24 mouse cellular contexts compared by ENCODE assay signal in the genomic region with DNA sequence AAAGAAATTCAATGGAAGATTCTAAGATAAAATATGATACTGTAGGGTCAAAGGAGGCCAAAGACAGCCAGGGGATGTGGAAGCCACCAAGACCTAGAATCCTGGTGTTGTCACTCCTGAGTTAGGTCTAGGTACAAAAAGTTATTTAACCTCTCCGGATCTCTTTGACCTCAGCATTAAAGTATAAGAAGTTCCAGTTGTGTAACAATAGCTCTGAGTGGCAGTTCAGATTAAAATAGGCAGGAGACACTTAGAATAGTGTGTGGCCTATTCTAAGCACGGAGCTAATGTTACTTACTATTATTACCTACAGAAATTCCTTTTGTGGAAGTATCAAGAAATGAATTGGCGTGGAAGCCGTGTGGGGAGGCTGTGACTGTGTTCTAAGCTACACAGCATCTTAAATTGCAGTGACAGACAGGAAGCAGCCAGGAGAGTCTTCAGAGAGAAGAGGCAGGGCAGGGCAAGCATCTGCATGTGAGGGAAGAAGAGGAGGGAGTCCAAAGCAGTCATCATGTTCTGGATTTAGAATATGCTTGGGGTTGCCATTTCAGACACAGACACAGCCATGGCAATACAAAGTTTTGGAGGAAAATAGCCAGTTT. TPM values are rescaled to one million over a fixed set of nuclear protein-coding genes. Genes with fewer than 3 reads are reported as not detected.
DNase-seq lines count a peak whose midpoint lies in the region; ATAC-seq and TF ChIP-seq lines count a peak whose summit lies in the region.
"Had no signal": no experiment of that assay in that cellular context is flagged by ENCODE, and none has a peak within 500 bp of the region (broad histone marks: within the 10 kb centered on the region; RNA-seq: fewer than 3 reads in every experiment).

No protein-coding gene starts in this region.

- peaks cover 1% of the 10 kb centered on the region for H3K4me1 ChIP-seq in heart, adult 2 months (ENCODE audit: control insufficient read depth, insufficient read depth, low read length)
- H3K4me1 ChIP-seq in heart, embryonic 15.5 days (replicated peaks), result peaks cover 39% of the 10 kb centered on the region
- peaks cover 8% of the 10 kb centered on the region; the same call in 1 of the 2 replicates for H3K4me1 ChIP-seq in midbrain, embryonic 11.5 days (ENCODE audit: control insufficient read depth, insufficient read depth, low read length)
- H3K4me1 ChIP-seq in midbrain, postnatal 0 days (ENCODE audit: insufficient read depth, low read length), result no peaks in the 10 kb centered on the region

- H3K9me3 ChIP-seq in heart, embryonic 15.5 days (replicated peaks), result no peaks in the 10 kb centered on the region
- H3K9me3 ChIP-seq in midbrain, embryonic 11.5 days (ENCODE audit: control insufficient read depth, low read length), result no peaks in the 10 kb centered on the region
- no peaks in the 10 kb centered on the region for H3K9me3 ChIP-seq in midbrain, postnatal 0 days (ENCODE audit: low read length)
- H3K9me3 ChIP-seq: embryonic facial prominence, embryonic 15.5 days; forebrain, embryonic 10.5 days; hindbrain, embryonic 13.5 days; intestine, embryonic 15.5 days had no signal

- no peak for TF ChIP-seq CTCF in heart, adult 2 months (IDR thresholded peaks at IDR 0.05)
- no peak for TF ChIP-seq CTCF in midbrain, postnatal 0 days (IDR thresholded peaks at IDR 0.05)

- H3K4me2 ChIP-seq in heart, embryonic 15.5 days, result no peak overlapping the region
- H3K4me2 ChIP-seq in midbrain, embryonic 11.5 days, result no peak overlapping the region
- no peak overlapping the region for H3K4me2 ChIP-seq in midbrain, postnatal 0 days (ENCODE audit: low read depth, low read length, poor library complexity, severe bottlenecking)
- H3K4me2 ChIP-seq: embryonic facial prominence, embryonic 15.5 days; hindbrain, embryonic 13.5 days; intestine, embryonic 15.5 days had no signal

- no peak for DNase-seq in heart, adult 2 months
- no peak for DNase-seq in heart, postnatal 25 days (ENCODE audit: low spot score)
- no peak for DNase-seq in heart, adult 18-20 months
- peak; percentile 72 for DNase-seq in midbrain, embryonic 11.5 days (ENCODE audit: low spot score, missing footprints)
- no peak for DNase-seq in midbrain, postnatal 0 days (ENCODE audit: low spot score)
- DNase-seq in cerebellum, postnatal 36 days, result no peak
- DNase-seq: adrenal gland, adult 2 months; adrenal gland, postnatal 25 days; cerebellum, adult 2 months; embryo, embryonic 11 days; gastrocnemius, postnatal 10 days; kidney, adult 18-20 months had no signal

- WGBS in heart, adult 2 months, result 44% methylated on average over 4 of the region's 4 CpGs
- 32% methylated on average over 4 of the region's 4 CpGs for WGBS in heart, embryonic 15.5 days
- 80% methylated on average over 4 of the region's 4 CpGs for WGBS in midbrain, embryonic 11.5 days
- WGBS in midbrain, postnatal 0 days, result 82% methylated on average over 4 of the region's 4 CpGs

- H3K4me3 ChIP-seq in heart, adult 2 months, result no peak overlapping the region
- no peak overlapping the region for H3K4me3 ChIP-seq in heart, embryonic 15.5 days
- H3K4me3 ChIP-seq in midbrain, embryonic 11.5 days (ENCODE audit: low read depth, low read length), result no peak overlapping the region
- no peak overlapping the region for H3K4me3 ChIP-seq in midbrain, postnatal 0 days (ENCODE audit: low read depth, low read length)
- H3K4me3 ChIP-seq: embryonic facial prominence, embryonic 15.5 days; erythroblast, embryonic 14.5 days; forebrain, embryonic 10.5 days; hindbrain, embryonic 13.5 days; intestine, embryonic 15.5 days had no signal

- H3K9ac ChIP-seq in heart, adult 2 months (ENCODE audit: low read depth, low read length), result no peak overlapping the region
- no peak overlapping the region for H3K9ac ChIP-seq in heart, embryonic 15.5 days
- no peak overlapping the region for H3K9ac ChIP-seq in midbrain, embryonic 11.5 days (ENCODE audit: low read length)
- H3K9ac ChIP-seq in midbrain, postnatal 0 days (replicated peaks; ENCODE audit: low read length, poor library complexity, severe bottlenecking), result no peak overlapping the region
- H3K9ac ChIP-seq: embryonic facial prominence, embryonic 15.5 days; hindbrain, embryonic 13.5 days; intestine, embryonic 15.5 days had no signal

- no peaks in the 10 kb centered on the region for H3K36me3 ChIP-seq in heart, adult 2 months (ENCODE audit: control insufficient read depth, insufficient read depth, low read length)
- no peaks in the 10 kb centered on the region for H3K36me3 ChIP-seq in heart, embryonic 15.5 days
- H3K36me3 ChIP-seq in midbrain, embryonic 11.5 days (ENCODE audit: control insufficient read depth, insufficient read depth, low read length), result no peaks in the 10 kb centered on the region
- H3K36me3 ChIP-seq in midbrain, postnatal 0 days (ENCODE audit: insufficient read depth, low read length), result no peaks in the 10 kb centered on the region
- H3K36me3 ChIP-seq: embryonic facial prominence, embryonic 15.5 days; forebrain, embryonic 10.5 days; hindbrain, embryonic 13.5 days; intestine, embryonic 15.5 days had no signal

- H3K79me2 ChIP-seq in heart, adult 2 months (replicated peaks; ENCODE audit: control insufficient read depth, insufficient read depth, low read length), result no peaks in the 10 kb centered on the region

- H3K27ac ChIP-seq in heart, adult 2 months, result peak overlapping the region; percentile 47
- H3K27ac ChIP-seq in heart, embryonic 15.5 days, result peak overlapping the region; percentile 81
- H3K27ac ChIP-seq in midbrain, embryonic 11.5 days (ENCODE audit: low read depth, low read length), result no peak overlapping the region
- H3K27ac ChIP-seq in midbrain, postnatal 0 days (ENCODE audit: low read depth, low read length), result no peak overlapping the region
- H3K27ac ChIP-seq: embryonic facial prominence, embryonic 15.5 days; forebrain, embryonic 10.5 days; hindbrain, embryonic 13.5 days; intestine, embryonic 15.5 days had no signal

- no peaks in the 10 kb centered on the region; the same call in 1 of the 2 replicates for H3K27me3 ChIP-seq in heart, adult 2 months (ENCODE audit: control insufficient read depth, insufficient read depth, low read length)
- no peaks in the 10 kb centered on the region for H3K27me3 ChIP-seq in heart, embryonic 15.5 days
- H3K27me3 ChIP-seq in midbrain, embryonic 11.5 days (ENCODE audit: control insufficient read depth, insufficient read depth, low read length), result no peaks in the 10 kb centered on the region
- H3K27me3 ChIP-seq in midbrain, postnatal 0 days (ENCODE audit: insufficient read depth, low read length), result no peaks in the 10 kb centered on the region
- H3K27me3 ChIP-seq: embryonic facial prominence, embryonic 15.5 days; intestine, embryonic 15.5 days had no signal

- no peak for TF ChIP-seq POLR2A in heart, adult 2 months (IDR thresholded peaks at IDR 0.05; ENCODE audit: insufficient read depth, low read depth, low read length)

- ATAC-seq in heart, embryonic 15.5 days (replicated peaks; ENCODE audit: insufficient number of reproducible peaks, insufficient read depth, low FRiP score, low read depth), result no peak; the same call in 1 of the 2 replicates
- no peak for ATAC-seq in midbrain, embryonic 11.5 days (ENCODE audit: low FRiP score)
- ATAC-seq in midbrain, postnatal 0 days (ENCODE audit: low FRiP score), result no peak
- ATAC-seq: forebrain, embryonic 14.5 days; intestine, embryonic 15.5 days had no signal

- no peak for TF ChIP-seq EP300 in heart, adult 2 months (IDR thresholded peaks at IDR 0.05; ENCODE audit: insufficient read depth, low read depth, low read length)

- intact Hi-C loops in heart, adult 2 months (cut with DNase I), result loop anchor here (5.0 kb wide), 1 partner anchor 45 kb away; no protein-coding TSS in a partner anchor
- intact Hi-C loops in heart, postnatal 25 days (cut with DNase I), result loop anchor here (5.0 kb wide), 1 partner anchor 45 kb away; no protein-coding TSS in a partner anchor

RNA-seq across cellular contexts. Expression of a gene that starts 1.8 kb away (rescaled TPM):
- 1 to 10 TPM; 1.9 to 2.1 TPM for total RNA-seq in heart, adult 2 months (2021)
- 1.0 and 1.1 TPM in 2 replicates for polyA plus RNA-seq in heart, adult 2 months (2012; rRNA removed)
- total RNA-seq in heart, postnatal 25 days (2021), result 1 to 10 TPM; 2.5 to 2.9 TPM
- 2.1 and 3.1 TPM in 2 replicates for polyA plus RNA-seq in heart, embryonic 15.5 days (2015; fragmentation: Nextera tagmentation; extraction: Ambion mirVana)
- total RNA-seq in heart, adult 18-20 months (2021), result 1 to 10 TPM; 2.3 TPM
- 0.26 and 0.80 TPM in 2 replicates for polyA plus RNA-seq in midbrain, embryonic 11.5 days (2014; fragmentation: Nextera tagmentation; extraction: Ambion mirVana)
- total RNA-seq in midbrain, postnatal 0 days (2014; rRNA removed), result 0.16 and 0.99 TPM in 2 replicates
- 0.23 and 0.31 TPM in 2 replicates for polyA plus RNA-seq in midbrain, postnatal 0 days (2015; fragmentation: Nextera tagmentation; extraction: Ambion mirVana)
- polyA plus RNA-seq: adrenal gland, adult 2 months; cerebellum, adult 2 months; erythroblast, embryonic 14.5 days had no signal

RNA-seq across cellular contexts. Expression of a gene that starts 36.1 kb away (rescaled TPM):
- not detected for total RNA-seq in heart, adult 2 months (2021)
- 0.09 and 0.16 TPM in 2 replicates for polyA plus RNA-seq in heart, adult 2 months (2012; rRNA removed)
- total RNA-seq in heart, postnatal 25 days (2021), result not detected
- 0.10 TPM in 1 of 2 replicates, not detected in the other for polyA plus RNA-seq in heart, embryonic 15.5 days (2015; fragmentation: Nextera tagmentation; extraction: Ambion mirVana)
- not detected for total RNA-seq in heart, adult 18-20 months (2021)
- polyA plus RNA-seq in midbrain, embryonic 11.5 days (2014; fragmentation: Nextera tagmentation; extraction: Ambion mirVana), result not detected in 2 replicates
- not detected in 2 replicates for total RNA-seq in midbrain, postnatal 0 days (2014; rRNA removed)
- polyA plus RNA-seq in midbrain, postnatal 0 days (2015; fragmentation: Nextera tagmentation; extraction: Ambion mirVana), result not detected in 2 replicates
- total RNA-seq: adrenal gland, adult 2 months; ES-E14; gastrocnemius, postnatal 4 days; heart, postnatal 10 days had no signal
- polyA plus RNA-seq: adrenal gland, adult 2 months; cerebellum, adult 2 months; embryonic facial prominence, embryonic 11.5 days; erythroblast, embryonic 14.5 days; forebrain, embryonic 10.5 days; forebrain, embryonic 14.5 days; hindbrain, embryonic 13.5 days; intestine, embryonic 15.5 days; kidney, embryonic 14.5 days had no signal

Comparison
In these comparisons a context has a peak if more than half of its experiments do, and no peak if none do; other contexts are left out.
1. H3K27ac ChIP-seq: peak in heart, adult 2 months (single experiment) and heart, embryonic 15.5 days (single experiment); none in midbrain, embryonic 11.5 days (single experiment) and midbrain, postnatal 0 days (single experiment).